Mouse (Mus musculus) cerebellum, adult 9-10 months (tissue): ENCODE measurements at regions not wholly inside any gene's neighbourhood (a gene's known extent, or its start where the extent isn't known, plus 50 kb on each side); places are given as distances from the start of the nearest gene placed in this dataset.

ENCODE experiments used
- DNase-seq: peaks from one replicate; pipeline ENCODE4 v3.0.0; 2022

GRCm38 (mm10) chr3:115655020-115655419, 59.9 kb downstream of the S1pr1 start:
- no peak for DNase-seq

DNA sequence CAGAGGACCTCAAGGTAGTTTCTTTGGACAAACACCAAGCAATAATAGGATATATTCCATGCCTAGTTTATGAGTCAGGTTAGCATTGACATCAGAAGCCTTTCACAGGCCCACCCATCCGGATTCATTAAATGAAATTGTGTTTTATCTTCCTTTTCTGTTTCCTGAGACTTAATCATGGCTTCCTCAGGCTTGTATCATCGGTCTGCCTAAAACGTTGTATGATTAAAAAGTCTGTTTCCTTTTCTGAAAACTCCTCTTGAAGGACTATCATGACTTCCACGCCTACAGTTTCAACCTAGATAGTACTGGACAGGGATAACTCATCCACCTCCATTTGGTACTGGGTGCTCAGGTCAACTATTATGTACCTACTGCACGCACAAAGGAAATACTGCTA, 62.6 kb downstream of the S1pr1 start:
- DNase-seq, result no peak

GRCm38 (mm10) chr3:115649338-115650117, 65.3 kb downstream of the S1pr1 start:
- DNase-seq, result no peak

- DNase-seq, result no peak
Measured at GRCm38 (mm10) chr3:115646993-115647392, 67.9 kb downstream of the S1pr1 start.

- DNase-seq, result no peak
Measured at GRCm38 (mm10) chr3:115644307-115644706, 70.6 kb downstream of the S1pr1 start.

GRCm38 (mm10) chr3:115642846-115643260, 72.0 kb downstream of the S1pr1 start:
- peak; percentile 77 for DNase-seq

DNA sequence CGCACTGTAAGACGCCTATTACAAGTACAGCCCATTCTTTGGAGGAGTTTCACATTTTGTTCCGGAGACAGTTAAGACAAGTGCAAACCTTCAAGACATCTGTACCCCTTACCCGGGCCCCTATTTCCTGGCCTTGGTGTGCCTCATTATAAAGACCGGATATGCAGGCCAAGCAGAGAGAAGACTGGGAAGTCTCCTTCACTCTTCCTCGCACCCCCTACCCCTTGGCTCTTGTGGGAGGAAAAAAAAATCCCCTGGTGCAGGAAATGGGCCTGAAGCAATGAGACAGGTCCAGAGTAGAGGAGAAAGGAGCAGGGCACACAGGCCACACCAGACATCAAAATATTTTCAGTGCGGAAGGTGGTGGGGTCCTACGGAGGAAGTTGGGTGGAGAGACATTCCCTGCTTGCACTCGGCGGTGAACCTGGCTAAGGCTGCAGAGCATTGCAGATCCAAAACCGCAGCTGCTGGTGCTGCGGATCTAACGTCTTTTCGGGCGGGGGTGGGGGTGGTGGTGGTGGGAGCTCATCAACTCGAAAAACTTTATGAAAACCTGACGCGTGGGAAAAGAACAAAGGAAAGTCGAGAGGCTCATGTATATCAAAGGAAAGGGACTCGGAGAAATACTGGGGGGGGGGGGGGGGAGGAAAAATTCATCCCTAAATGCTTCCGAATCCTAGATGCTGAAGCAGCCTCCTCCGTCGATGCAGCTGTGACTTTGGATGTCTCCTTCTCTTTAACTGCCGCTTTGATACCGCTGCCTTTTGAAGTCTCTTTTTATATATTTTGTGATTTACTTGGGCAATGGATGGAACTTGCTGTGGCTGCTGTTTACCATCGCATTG, 72.6 kb downstream of the S1pr1 start:
- DNase-seq, result no peak

GRCm38 (mm10) chr3:115641411-115641810, 73.5 kb downstream of the S1pr1 start:
- no peak for DNase-seq

DNA sequence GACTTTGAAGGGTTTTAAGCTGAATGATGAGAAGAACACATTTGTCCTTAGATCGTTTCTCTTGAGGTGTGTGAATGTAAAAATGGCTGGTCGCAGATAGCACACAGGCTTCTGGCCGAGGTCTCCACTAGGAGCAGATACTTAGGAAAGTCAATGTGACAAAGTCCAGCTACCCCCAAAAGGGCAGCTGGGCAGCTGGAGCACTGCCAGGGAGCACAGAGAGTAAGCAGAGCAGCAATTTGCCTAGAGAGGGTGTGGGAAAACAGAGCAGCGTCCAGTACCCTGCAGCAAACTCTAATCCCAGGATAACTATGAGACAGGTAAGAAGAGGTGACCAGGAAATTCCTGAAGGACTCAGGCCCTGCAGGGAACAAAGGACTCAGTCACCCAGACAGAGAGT, 79.4 kb downstream of the S1pr1 start:
- no peak for DNase-seq

GRCm38 (mm10) chr3:115635081-115635480, 79.8 kb downstream of the S1pr1 start:
- no peak for DNase-seq

DNA sequence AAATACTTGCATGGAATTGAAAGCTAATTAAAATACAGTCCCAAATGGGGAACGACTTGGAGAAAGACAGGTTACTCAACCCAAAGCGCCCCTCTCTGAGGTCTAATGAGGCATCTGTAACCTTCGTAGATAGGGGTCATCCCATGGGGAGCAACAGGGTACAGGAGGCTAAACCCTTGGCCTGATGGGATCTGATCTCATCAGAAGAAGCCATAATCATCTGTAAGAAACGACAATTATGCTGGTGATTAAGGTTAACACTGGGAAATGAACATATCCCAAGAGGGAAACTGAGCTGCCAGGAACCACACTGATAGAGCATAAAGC, 82.5 kb downstream of the S1pr1 start:
- DNase-seq, result no peak

DNA sequence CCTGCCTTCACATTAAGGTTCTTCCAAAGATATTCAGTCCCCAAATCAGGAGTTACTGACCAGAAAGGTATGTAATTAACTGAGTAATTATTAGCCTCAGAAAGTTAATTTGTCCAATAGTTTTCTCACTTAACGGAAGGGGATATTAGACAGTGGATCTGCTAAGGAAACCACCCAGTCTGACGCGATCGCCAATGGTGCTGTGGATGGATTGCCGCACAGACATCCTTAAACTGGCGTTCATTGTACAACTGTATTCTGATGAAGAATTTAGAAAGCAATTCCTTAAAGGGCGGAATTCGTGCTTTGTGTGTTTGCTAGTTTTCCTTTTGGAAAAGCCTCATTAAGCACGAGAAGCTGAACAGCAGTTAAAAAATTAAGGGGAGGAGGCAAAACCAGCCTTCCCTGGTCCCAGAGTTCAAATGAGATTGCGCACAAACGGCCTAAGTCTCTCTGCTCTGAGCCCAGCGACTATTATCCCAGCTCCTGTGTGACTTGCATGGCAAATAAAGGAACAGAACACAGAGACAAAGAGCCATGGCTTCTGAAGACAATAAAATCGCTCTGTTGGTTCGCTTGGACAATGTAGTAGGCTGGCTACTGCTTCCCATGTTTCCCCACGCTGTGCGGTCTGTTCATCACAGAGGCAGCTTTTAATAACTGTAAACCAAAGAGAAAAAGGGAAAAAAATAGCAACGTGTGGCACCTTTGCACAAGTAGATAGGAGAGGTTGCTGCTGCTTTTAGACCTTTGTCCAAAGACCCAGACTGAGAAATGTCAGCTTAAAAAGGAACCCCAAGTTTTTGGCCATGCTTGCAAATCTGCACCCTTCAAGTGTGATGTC, 83.1 kb downstream of the S1pr1 start:
- peak; percentile 5 for DNase-seq

DNA sequence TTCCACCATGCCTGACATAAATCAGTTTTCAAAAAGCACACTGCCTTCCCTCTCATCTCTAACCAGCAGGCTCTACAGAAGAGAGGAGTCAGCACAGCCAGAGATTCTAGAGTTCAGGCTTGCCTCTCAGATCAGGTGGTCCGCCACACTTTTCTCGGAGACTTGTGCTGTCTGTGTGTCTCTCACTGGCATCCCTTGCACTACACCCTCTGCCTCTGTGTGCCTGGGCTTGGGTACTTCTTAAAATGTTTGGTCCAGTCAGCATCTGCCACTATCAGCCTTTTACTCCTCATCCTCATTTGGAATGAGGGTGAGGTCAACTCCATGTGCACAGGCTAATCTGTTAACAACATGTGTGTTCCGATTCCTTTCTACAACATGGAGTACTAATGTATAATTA, 92.0 kb downstream of the S1pr1 start:
- no peak for DNase-seq

DNA sequence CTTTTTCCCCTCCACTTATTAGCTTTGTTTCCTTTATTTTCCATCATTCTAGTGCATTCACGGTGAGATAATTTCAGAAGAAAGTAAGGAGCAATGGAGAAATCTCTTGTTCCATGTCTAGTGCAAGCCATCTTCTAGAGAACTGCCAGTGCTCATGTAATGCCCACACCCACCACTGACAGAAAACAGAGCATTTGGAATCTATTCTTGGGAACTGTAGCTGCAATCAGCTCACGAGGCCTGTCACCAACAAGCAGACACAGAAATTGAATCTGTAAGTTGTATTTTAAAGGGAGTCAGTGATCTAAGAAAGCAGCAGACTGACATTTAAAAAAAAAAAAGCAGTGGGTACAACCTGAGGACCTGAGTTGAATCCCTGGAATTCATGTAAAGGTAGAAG, 92.6 kb downstream of the S1pr1 start:
- DNase-seq, result no peak

DNA sequence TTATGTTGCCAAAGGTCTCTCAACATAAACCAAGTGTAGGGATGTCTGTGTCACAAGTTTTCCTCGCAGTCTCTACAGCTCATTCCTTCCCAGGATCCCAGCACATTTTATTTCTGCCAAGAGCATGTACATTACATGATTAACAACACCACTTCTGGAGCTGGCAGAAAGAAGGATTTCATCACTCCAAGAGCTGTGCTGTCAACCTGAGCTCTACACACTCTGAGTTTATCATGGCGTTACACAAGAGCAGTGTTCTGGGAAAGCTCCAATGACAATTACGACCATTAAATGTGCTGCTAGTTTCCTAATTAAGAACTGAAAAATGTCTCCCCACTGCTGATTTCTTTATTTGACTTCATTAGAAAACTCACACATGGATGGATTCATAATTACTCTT, 94.9 kb downstream of the S1pr1 start:
- no peak for DNase-seq

- DNase-seq, result peak; percentile 46
Measured at GRCm38 (mm10) chr3:115615994-115616598, 98.8 kb downstream of the S1pr1 start.

DNA sequence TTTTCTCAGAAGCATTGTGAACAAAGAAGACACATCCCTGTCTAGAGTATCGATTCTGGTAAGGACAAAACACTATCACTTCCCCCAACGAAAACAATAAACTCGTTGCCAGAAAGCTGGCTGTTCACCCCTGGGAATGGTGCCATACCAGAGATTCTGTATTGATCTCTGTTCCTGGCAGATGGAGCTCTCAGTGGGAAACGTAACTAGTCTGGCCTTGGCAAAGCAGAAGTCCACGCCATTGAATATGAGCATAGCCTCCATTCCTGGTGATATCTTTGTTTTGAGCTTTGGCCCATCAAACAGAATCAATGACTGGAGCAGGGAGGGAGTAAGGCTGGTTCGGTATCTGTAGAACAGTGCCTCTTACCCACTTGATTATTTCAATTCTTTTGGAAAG, 102.0 kb downstream of the S1pr1 start:
- DNase-seq, result no peak

DNA sequence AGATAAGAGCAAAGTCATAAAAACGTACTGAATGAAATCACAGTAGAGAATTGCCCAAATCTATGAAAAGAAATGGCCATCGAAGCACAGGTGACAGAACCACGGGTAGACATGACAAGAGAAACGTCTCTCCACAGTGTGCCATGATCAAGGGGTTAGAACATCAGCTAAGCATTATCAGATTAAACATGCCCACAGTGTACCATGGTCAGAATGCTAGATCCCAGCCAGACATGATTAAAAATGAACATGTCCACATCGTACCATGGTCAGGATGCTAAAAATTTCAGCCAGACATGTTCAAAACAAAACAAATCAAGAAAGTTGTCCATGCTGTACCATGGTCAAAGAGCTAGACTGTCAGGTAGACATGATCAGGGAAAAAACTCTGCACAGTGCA, 106.8 kb downstream of the S1pr1 start:
- DNase-seq, result no peak

DNA sequence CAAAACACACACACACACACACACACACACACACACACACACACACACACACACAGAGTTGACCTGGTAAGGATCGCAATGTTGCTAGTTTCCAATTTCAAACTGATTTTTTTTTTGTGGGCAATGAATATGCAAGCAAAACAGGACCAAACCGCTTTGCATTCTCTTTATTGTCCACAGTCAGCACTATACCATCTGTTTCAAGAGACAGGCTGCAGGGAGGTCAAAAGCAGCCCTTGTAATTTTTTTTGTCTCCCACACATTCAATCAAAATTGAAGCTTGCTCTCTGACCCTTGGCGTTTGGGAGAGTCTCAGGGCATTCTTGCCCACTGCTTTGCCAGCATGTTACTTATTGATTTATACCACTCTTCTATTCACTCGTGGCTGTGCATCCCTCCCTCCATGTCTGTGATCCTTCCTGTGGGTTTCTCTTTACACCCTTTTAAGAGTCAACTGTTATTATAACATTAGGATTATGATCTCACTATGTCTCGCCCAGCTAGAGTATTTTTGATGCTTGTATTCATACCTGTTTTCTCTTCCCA, 110.1 kb downstream of the S1pr1 start:
- no peak for DNase-seq

- no peak for DNase-seq
Measured at GRCm38 (mm10) chr3:115604267-115604666, 110.6 kb downstream of the S1pr1 start.

GRCm38 (mm10) chr3:115603803-115604202, 111.1 kb downstream of the S1pr1 start:
- no peak for DNase-seq

DNA sequence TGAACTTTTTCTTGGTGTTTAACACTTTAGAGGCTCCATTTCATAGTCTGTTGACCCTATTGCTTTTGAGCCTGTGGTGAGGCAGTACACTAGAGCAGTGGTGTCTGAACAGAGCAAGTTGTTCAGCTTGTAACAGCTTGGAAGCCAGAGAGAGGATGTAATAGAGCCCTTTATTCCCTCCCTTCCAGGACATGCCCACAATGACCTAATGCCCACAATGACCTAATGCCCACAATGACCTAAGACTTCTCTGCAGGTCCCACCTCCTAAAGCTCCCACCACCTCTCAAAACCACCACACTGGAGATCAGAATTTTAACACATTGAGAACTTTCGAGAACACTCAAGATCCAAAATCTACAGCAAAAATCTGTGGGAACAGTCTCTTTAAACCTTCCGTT, 115.6 kb downstream of the S1pr1 start:
- no peak for DNase-seq

DNA sequence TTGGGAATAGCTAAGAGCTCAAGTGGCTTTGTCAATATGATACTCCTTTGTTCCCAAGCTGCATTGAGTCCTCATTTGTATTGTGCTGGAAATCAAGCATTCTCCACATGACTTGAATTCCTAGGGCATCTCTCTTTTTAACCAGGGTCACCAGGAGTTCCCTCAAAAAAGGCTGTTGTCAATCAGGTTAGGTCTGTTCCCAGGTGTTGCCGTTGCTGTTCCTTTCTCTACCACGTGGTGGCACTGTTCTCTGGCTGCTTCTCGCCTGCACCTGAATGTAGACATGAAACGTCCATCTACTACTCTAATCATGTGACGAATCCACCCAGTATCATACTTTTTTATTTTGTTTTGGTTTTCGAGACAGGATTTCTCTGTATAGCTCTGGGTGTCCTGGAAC, 118.3 kb downstream of the S1pr1 start:
- peak; percentile 25 for DNase-seq
